Comparison of ENCODE assay signal across 10 mouse cellular contexts in genomic region chr1:86406914-86407313, GRCm38 (mm10). TPM values are rescaled to one million over a fixed set of nuclear protein-coding genes. Genes with fewer than 3 reads are reported as not detected.
DNase-seq lines count a peak whose midpoint lies in the region; ATAC-seq lines count a peak whose summit lies in the region.
"Had no signal": no experiment of that assay in that cellular context is flagged by ENCODE, and none has a peak within 500 bp of the region (broad histone marks: within the 10 kb centered on the region; RNA-seq: fewer than 3 reads in every experiment).

No protein-coding gene starts in this region.

- H3K4me1 ChIP-seq in hindbrain, embryonic 15.5 days (replicated peaks) = no peaks in the 10 kb centered on the region
- no peaks in the 10 kb centered on the region for H3K4me1 ChIP-seq in hindbrain, embryonic 14.5 days (replicated peaks; ENCODE audit: control insufficient read depth, insufficient read depth, low read length)
- peaks cover 91% of the 10 kb centered on the region for H3K4me1 ChIP-seq in megakaryocyte, embryonic 14.5 days
- 0 out of 2 replicates have a peak, but pooled peaks cover 2% of the 10 kb centered on the region for H3K4me1 ChIP-seq in neural tube, embryonic 15.5 days
- H3K4me1 ChIP-seq: forebrain, embryonic 15.5 days had no signal

- no peak for ATAC-seq in hindbrain, embryonic 15.5 days (ENCODE audit: low FRiP score, low read depth)
- ATAC-seq in hindbrain, embryonic 14.5 days (ENCODE audit: low FRiP score) = no peak
- ATAC-seq in neural tube, embryonic 15.5 days (ENCODE audit: low FRiP score) = no peak
- ATAC-seq: forebrain, embryonic 15.5 days had no signal

- no peak overlapping the region for H3K9ac ChIP-seq in hindbrain, embryonic 15.5 days
- no peak overlapping the region for H3K9ac ChIP-seq in hindbrain, embryonic 14.5 days
- H3K9ac ChIP-seq in neural tube, embryonic 15.5 days (replicated peaks) = no peak overlapping the region
- H3K9ac ChIP-seq: forebrain, embryonic 15.5 days had no signal

- H3K4me2 ChIP-seq in hindbrain, embryonic 15.5 days = no peak overlapping the region
- no peak overlapping the region for H3K4me2 ChIP-seq in hindbrain, embryonic 14.5 days (replicated peaks)
- no peak overlapping the region for H3K4me2 ChIP-seq in neural tube, embryonic 15.5 days
- H3K4me2 ChIP-seq: forebrain, embryonic 15.5 days had no signal

- no peak overlapping the region for H3K4me3 ChIP-seq in hindbrain, embryonic 15.5 days
- H3K4me3 ChIP-seq in hindbrain, embryonic 14.5 days (replicated peaks; ENCODE audit: low read length) = no peak overlapping the region
- H3K4me3 ChIP-seq in megakaryocyte, embryonic 14.5 days (replicated peaks) = peak overlapping the region; percentile 77
- no peak overlapping the region for H3K4me3 ChIP-seq in neural tube, embryonic 15.5 days (replicated peaks)
- H3K4me3 ChIP-seq: forebrain, embryonic 15.5 days had no signal

- WGBS in hindbrain, embryonic 15.5 days = 56% methylated on average over 8 of the region's 8 CpGs
- 56% methylated on average over 8 of the region's 8 CpGs for WGBS in hindbrain, embryonic 14.5 days
- 59% methylated on average over 8 of the region's 8 CpGs for WGBS in neural tube, embryonic 15.5 days

- H3K27me3 ChIP-seq in hindbrain, embryonic 15.5 days = no peaks in the 10 kb centered on the region
- no peaks in the 10 kb centered on the region for H3K27me3 ChIP-seq in hindbrain, embryonic 14.5 days (ENCODE audit: control insufficient read depth, insufficient read depth, low read length)
- H3K27me3 ChIP-seq in megakaryocyte, embryonic 14.5 days (replicated peaks) = no peaks in the 10 kb centered on the region
- no peaks in the 10 kb centered on the region for H3K27me3 ChIP-seq in neural tube, embryonic 15.5 days (replicated peaks)
- H3K27me3 ChIP-seq: forebrain, embryonic 15.5 days had no signal

- no peaks in the 10 kb centered on the region for H3K9me3 ChIP-seq in hindbrain, embryonic 15.5 days
- no peaks in the 10 kb centered on the region for H3K9me3 ChIP-seq in hindbrain, embryonic 14.5 days (ENCODE audit: control insufficient read depth, low read length)
- peaks cover 3% of the 10 kb centered on the region; the same call in 1 of the 2 replicates for H3K9me3 ChIP-seq in megakaryocyte, embryonic 14.5 days
- no peaks in the 10 kb centered on the region for H3K9me3 ChIP-seq in neural tube, embryonic 15.5 days (replicated peaks)
- H3K9me3 ChIP-seq: forebrain, embryonic 15.5 days had no signal

- 0 out of 2 replicates have a peak overlapping the region, but pooled peaks have one; percentile 33 for H3K27ac ChIP-seq in hindbrain, embryonic 15.5 days (replicated peaks)
- H3K27ac ChIP-seq in hindbrain, embryonic 14.5 days = no peak overlapping the region
- no peak overlapping the region for H3K27ac ChIP-seq in neural tube, embryonic 15.5 days (replicated peaks)
- H3K27ac ChIP-seq: forebrain, embryonic 15.5 days had no signal

- no peaks in the 10 kb centered on the region for H3K36me3 ChIP-seq in hindbrain, embryonic 15.5 days
- H3K36me3 ChIP-seq in hindbrain, embryonic 14.5 days (replicated peaks; ENCODE audit: control insufficient read depth, insufficient read depth) = no peaks in the 10 kb centered on the region
- H3K36me3 ChIP-seq in megakaryocyte, embryonic 14.5 days (replicated peaks; ENCODE audit: low read length) = peaks cover 11% of the 10 kb centered on the region
- no peaks in the 10 kb centered on the region for H3K36me3 ChIP-seq in neural tube, embryonic 15.5 days
- H3K36me3 ChIP-seq: forebrain, embryonic 15.5 days had no signal

- no peak for DNase-seq in hindbrain, embryonic 14.5 days (ENCODE audit: low spot score)
- peak; percentile 22 for DNase-seq in brain, adult 2 months (ENCODE audit: low read depth, low spot score)
- DNase-seq in kidney, postnatal 36 days = peak; percentile 59 to 64
- no peak for DNase-seq in embryo, embryonic 9.5 days (ENCODE audit: extremely low spot score)
- DNase-seq in right cerebral cortex, postnatal 36 days (ENCODE audit: low spot score in 2 of 2) = no peak

RNA-seq across cellular contexts. Expression of gene Nmur1, which starts 19.1 kb away (rescaled TPM):
- polyA plus RNA-seq in hindbrain, embryonic 15.5 days (2015; fragmentation: Nextera tagmentation; extraction: Ambion mirVana) = 0.19 and 0.25 TPM in 2 replicates
- polyA plus RNA-seq in hindbrain, embryonic 14.5 days (2014; fragmentation: Nextera tagmentation; extraction: Ambion mirVana) = not detected in 2 replicates
- polyA plus RNA-seq in megakaryocyte, embryonic 14.5 days (2012; ENCODE audit: insufficient read depth, low replicate concordance) = 2.4 TPM in 1 of 2 replicates, not detected in the other
- polyA plus RNA-seq in neural tube, embryonic 15.5 days (2015; fragmentation: Nextera tagmentation; extraction: Ambion mirVana) = 0.13 TPM in 1 of 2 replicates, not detected in the other
- polyA plus RNA-seq: neural tube, embryonic 14.5 days had no signal

RNA-seq across cellular contexts. Expression of gene Tex44, which starts 19.2 kb away (rescaled TPM):
- not detected in 2 replicates for polyA plus RNA-seq in hindbrain, embryonic 15.5 days (2015; fragmentation: Nextera tagmentation; extraction: Ambion mirVana)
- polyA plus RNA-seq in hindbrain, embryonic 14.5 days (2014; fragmentation: Nextera tagmentation; extraction: Ambion mirVana) = not detected in 2 replicates
- not detected in 2 replicates for polyA plus RNA-seq in megakaryocyte, embryonic 14.5 days (2012; ENCODE audit: insufficient read depth, low replicate concordance)
- not detected in 2 replicates for polyA plus RNA-seq in neural tube, embryonic 15.5 days (2015; fragmentation: Nextera tagmentation; extraction: Ambion mirVana)
- polyA plus RNA-seq: forebrain, embryonic 15.5 days; neural tube, embryonic 14.5 days had no signal

RNA-seq across cellular contexts. Expression of gene Ncl, which starts 47.7 kb away (rescaled TPM):
- polyA plus RNA-seq in hindbrain, embryonic 15.5 days (2015; fragmentation: Nextera tagmentation; extraction: Ambion mirVana) = 202 and 210 TPM in 2 replicates
- polyA plus RNA-seq in hindbrain, embryonic 14.5 days (2014; fragmentation: Nextera tagmentation; extraction: Ambion mirVana) = 144 and 145 TPM in 2 replicates
- 70.4 and 932 TPM in 2 replicates for polyA plus RNA-seq in megakaryocyte, embryonic 14.5 days (2012; ENCODE audit: insufficient read depth, low replicate concordance)
- polyA plus RNA-seq in neural tube, embryonic 15.5 days (2015; fragmentation: Nextera tagmentation; extraction: Ambion mirVana) = 189 and 296 TPM in 2 replicates

Comparison
In these comparisons a context has a peak if more than half of its experiments do, and no peak if none do; other contexts are left out.
1. DNase-seq: peak in brain, adult 2 months (single experiment) and kidney, postnatal 36 days (2 of 2); none in hindbrain, embryonic 14.5 days (single experiment), embryo, embryonic 9.5 days (single experiment) and right cerebral cortex, postnatal 36 days (0 of 2).